Mouse (Mus musculus) myocyte (in vitro differentiated cells): Measurements from ENCODE around the gene Gan.

Experiments used
- POLR2A ChIP-seq: IDR thresholded peaks from one replicate; pipeline ENCODE4 v1.6.1; 2011; ENCODE audit warnings: low read depth, mild to moderate bottlenecking, control low read depth, moderate library complexity; ENCODE audit not compliant: insufficient read length
- POLR2AphosphoS2 ChIP-seq: IDR thresholded peaks from one replicate; pipeline ENCODE4 v1.6.1; 2011; ENCODE audit warnings: low read depth, control low read depth; ENCODE audit not compliant: insufficient read length
- REST ChIP-seq: IDR thresholded peaks from one replicate; pipeline ENCODE4 v1.6.1; 2011; ENCODE audit warnings: mild to moderate bottlenecking, control low read depth, moderate library complexity; ENCODE audit not compliant: insufficient read depth, insufficient read length
- USF1 ChIP-seq: IDR thresholded peaks from one replicate; pipeline ENCODE4 v1.6.1; 2011; ENCODE audit warnings: low read depth, mild to moderate bottlenecking, control low read depth, moderate library complexity

- TF ChIP-seq USF1 = no peak
- no peak for TF ChIP-seq POLR2AphosphoS2
- no peak for TF ChIP-seq POLR2A
- no peak for TF ChIP-seq REST
Observed at GRCm38 (mm10) chr8:117260234-117260929, 102.4 kb downstream of the Gan start.
